Mouse (Mus musculus) heart, postnatal 4 days (tissue): ENCODE results near the gene Krtap26-1. TPM values are rescaled to one million over a fixed set of nuclear protein-coding genes. Genes with fewer than 3 reads are reported as not detected.

Experiments
- DNase-seq: peaks from one replicate; pipeline ENCODE4 v3.0.0; 2021
- total RNA-seq, 2 experiments: library from RNA; stranded (reverse); gene quantifications; 2 replicates each; pipeline ENCODE4 v1.2.3; 2021

Krtap26-1 gene
- total RNA-seq: not detected

DNA sequence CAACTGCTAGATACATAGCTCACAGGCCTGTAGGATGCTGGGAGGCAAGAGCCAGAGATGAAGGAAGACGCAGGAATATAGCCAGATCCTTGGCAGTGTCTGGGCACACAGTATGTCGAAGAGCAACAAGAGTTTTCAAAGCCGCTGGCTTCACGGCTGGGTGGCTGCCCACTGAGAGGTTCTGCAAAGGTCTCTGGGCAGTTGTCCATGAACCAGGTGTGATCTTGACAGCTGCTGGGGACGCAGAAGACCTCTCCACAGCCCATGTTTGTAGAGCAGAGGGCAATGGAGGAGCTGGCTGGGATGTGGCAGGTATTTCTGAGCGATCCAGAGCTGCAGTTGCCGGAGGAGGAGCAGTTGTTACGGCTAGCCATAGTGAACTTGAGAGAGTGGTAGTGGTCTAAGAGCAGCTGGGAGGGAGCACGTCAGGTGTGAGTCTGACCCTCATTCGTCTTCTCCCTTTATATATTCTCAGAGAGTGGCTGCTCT, at the start of gene Krtap26-1:
TSS of gene Krtap26-1 (minus strand) at position 439 of the 489 bp plus-strand sequence.
- DNase-seq: no peak

DNA sequence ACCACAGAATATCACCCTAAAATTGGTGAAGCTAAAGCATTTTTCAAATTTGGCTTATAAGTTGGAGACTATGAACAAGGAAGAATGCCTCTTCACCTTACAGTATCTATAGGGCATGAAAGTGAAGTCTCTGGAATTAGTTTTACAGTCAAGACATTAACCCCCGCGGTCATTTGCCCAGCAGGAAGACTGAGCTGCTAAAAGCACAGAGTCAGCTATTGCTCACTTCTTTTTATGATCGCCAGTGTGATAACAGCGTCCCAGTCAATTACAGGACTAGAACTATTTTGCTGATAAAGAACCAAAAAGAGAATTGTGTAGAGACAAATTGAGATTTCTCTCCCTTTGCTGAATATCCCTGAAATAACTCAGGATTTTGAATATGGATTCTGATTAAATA, 48.7 kb upstream of the Krtap26-1 start:
- DNase-seq: no peak

DNA sequence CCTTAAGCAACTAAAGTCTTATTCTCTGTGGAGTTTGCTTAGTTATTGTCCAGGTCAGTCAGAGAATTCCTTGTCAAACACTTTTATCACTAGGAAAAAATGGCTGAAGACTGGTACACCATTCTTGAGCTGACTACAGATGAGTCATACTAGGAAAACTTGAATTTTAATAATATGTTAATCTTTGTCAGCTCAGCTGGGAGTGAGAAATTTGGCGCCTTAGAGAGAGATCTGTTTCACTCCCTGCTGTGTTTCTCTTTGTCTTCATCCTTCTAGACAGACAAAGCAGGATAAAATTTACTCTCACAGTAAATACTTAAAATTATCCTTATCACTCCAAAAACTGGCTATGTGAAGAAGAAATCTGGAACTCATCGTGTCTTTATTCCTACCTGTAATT, 33.7 kb upstream of the Krtap26-1 start:
- no peak for DNase-seq

DNA sequence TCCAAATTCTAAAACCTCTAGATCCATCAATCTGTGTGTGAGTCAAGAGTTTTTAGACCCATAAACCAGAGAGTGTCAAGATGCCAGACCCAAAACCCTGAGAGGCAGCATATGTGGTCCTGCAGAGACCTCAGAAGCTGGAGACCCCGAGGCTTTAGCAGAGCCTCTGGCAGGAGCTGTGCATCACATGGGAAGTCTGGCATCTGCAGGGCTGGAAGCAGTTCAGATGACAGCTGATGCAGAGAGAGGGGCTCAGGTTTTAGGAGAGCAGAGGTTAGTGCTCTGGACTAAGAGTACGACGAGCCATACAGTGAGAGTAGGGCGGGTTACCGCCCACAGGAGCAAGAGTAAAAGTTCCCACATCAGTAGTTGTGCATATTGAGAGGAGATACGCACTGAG, 31.5 kb upstream of the Krtap26-1 start:
- DNase-seq: no peak

DNA sequence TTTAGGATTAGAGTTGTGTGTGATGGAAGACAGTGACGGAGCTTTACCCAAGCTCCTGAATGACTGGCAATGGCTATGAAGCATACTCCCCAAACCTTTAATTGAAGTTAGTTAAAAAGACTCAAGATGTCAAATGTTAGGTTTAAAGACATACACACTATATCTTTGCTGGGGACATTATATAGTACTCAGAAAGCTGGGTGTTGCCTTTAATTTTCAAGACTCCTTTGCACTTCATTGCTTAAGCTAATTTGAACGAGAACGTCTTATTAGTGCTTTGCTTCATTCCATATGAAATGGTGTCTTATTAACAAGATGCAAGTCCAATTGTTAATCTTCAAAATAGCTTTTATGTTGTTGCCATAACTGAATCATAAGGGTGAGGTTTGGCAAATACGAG, 24.0 kb upstream of the Krtap26-1 start, which contains the start of gene Krtap27-1:
TSS of gene Krtap27-1 (minus strand) at position 101 of the 400 bp plus-strand sequence.
- no peak for DNase-seq

DNA sequence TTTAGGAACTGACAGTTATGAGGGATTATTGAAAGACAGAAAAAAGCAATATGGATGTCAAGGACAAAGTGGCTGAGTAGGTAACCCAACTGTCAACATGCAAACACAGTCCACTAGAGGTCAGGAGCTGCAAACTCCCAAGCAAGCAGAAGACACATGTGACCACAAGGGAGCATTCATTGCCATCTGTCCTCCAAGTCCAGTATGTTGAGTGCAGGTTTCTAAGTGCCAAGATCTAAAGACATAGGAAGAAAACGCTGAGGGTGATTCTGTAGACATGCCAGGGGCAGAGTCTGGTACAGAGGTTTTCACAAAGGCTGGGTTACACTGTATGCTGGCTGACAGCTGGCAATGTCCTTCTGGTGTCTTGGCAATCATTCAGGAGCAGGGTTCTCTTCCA, 9.8 kb upstream of the Krtap26-1 start:
- peak; percentile 6 for DNase-seq

DNA sequence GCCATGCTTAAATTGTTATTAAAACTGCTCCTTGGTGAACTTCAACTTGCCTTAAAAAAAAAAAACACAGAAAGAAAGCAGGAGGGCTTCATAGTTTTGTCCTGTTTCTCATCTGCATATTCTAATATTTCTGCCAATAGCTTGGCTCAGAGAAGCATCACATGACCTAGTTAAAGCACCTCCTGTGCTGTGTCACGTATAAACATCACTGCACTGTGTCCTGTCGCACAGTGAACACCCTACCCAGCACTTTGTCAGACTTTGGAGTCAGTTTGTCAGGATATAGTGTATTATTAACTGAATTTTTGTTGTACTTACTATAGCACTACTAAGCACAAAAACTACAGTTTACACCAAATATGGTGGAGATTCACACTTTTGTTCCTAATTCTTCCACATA, 4.4 kb upstream of the Krtap26-1 start:
- no peak for DNase-seq

DNA sequence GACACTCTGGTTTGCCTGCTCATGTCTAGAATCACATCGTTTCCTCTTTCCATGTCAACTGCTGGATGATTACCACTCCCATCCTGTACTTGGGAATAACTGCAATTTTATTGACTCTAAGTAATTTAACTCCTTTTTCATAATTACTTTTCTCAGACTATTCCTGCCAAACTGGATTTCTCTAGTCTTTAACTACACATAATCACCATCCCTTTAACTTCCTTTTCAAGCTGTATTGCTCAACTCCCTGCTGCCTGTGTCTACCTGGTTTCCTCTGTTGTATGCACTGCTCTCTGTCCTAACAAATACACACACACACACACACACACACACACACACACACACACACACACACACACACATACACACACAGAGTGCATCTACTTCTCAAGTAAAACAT, 3.5 kb upstream of the Krtap26-1 start:
- DNase-seq: no peak

DNA sequence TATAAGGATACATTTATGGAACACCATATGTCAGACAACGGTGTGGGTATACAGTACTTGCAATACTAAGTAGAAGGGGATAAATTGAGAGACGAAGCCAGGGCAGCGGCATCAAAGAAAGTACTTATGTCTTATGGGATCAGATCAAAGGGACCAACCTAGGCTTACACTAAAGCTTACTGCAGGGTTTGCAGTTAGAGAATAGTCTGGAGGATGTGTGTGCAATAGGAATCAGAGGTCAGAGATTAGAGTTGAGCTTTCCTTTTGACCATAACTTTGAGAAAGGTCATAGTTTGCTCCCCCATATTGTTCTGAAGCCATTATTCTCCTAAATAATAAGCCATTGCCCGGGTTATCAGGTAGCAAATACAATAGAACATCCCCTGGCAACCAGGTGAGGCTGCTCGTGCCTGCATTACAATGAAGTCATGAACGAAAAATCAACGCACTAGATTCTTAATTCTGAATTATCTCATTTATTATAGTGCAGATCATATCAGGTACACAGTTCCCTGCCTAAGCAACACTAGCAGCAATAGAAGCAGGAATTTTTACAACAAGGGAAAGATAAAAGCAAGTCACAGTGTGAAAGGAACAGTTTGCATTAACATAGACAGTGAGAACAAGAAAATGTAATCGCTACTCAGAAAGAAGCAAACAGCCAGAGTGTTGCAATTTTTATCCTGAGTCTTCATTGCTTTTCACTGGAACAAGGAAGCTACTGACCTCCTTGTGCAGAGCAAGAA, 1.1 kb downstream of the Krtap26-1 start:
- DNase-seq: no peak

DNA sequence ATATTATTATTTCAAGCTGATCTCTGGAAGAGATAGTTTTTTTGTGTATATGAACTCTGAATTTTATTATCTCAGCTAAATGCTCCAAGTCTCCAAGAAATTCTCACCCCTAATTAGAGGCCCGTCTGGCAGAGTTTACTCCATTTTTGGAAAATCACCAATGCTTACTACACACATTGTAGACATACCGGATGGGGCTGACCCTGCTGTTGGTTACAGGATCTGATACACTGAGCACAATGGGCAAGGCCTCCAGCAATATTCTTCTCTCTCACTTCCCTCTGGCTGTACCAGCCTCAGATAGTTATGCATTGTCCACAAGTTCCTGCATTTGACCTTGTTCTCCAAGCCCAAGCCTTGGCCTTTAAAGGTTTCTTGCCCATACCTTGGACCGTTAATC, 7.5 kb downstream of the Krtap26-1 start:
- no peak for DNase-seq

DNA sequence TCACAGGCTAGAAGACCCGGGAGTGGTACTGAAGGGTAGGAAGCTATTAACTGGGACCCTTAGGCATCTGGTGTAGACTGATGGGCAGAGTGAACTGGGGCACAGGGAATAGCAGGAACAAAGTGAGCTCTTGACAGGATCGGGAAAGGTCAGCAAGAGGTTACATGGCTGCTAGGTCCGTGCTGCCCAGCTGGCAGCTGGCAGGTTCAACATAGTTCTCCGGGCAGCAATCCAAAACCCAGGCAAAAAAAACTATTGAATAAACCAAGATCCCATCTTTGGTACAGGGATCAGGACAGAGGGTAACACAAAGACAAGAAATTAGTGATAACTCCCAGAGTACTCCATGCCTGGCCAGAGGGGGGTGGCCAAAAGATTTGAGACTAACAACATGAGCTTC, 12.5 kb downstream of the Krtap26-1 start:
- DNase-seq: peak; percentile 30

DNA sequence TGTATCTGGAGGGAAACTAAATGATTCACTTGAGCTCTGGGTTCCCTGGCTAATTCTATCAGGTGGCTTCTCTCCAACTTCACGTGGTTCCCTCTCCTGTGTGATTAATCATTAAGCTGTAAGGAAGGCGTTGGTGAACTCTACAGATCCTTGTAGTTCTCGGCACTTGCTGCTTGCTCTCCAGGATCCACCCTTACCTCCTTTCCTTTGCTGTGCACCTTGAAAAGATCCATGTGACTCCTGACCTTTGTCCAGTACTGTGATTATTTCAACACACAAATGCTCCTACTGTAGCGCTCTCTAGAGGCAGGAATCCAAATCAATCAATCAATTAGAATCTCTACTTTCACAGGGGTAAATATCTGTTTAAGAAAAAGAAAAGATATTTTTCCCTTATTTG, 16.1 kb downstream of the Krtap26-1 start:
- no peak for DNase-seq

DNA sequence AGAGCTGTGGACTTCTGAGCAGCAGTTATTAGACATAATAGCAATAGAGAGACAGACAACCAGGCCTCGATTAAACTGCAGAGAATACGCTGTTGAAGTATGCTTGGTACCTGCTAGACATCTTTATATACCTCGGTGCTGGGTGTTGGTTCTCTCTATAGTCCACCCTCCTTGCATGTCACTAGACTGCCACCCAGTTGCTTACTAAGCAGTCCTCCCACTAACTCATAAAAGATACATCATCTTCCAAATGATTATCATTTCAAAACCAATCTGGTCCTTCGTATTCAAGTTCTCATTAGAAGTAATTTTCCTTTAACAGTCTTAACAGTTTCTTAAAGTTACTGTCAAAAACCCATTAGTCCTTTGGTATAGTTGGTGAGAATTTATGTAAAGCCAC, 20.0 kb downstream of the Krtap26-1 start, which contains the start of gene 2310079G19Rik:
TSS of gene 2310079G19Rik (minus strand) at position 101 of the 400 bp plus-strand sequence.
- DNase-seq: no peak

DNA sequence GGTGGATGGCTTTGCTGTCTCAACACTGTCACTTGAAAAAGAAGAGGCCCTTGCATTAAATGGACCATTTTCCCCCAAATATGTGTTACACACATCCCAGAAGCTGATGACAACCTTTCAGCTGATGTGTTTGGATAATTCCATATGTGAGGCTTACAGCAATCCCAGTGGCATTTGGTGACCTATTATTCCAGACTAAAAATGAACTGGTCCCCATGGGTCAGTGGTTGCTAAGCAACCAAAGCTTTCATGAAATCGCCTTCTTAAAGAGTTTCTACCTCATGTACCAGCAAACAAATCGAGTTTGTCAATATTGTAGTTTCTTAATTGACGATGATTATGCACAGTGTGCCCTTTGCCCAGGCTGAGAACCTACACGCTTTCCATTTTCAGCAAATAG, 34.9 kb downstream of the Krtap26-1 start:
- no peak for DNase-seq

DNA sequence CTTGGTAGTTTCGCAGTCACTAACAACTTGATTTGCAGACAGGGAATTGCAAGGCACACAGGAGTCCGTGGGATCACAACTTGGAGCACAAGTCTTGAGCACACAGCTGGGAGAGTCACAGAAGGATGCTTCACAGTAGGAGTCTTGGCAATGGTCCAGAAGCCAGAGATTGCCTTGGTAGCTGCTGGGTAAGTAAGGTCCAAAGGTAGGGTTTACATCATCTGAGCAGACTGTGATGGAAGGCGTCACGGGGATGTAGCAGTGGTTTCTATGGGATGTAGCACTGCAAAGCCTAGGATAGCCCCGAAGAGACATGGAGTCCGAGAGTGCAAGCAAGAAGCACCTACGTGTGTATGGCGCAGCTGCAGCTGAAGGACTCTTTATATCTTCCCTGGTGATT, 35.7 kb downstream of the Krtap26-1 start, which contains the start of gene Krtap24-1:
TSS of gene Krtap24-1 (minus strand) at position 358 of the 400 bp plus-strand sequence.
- DNase-seq: no peak

DNA sequence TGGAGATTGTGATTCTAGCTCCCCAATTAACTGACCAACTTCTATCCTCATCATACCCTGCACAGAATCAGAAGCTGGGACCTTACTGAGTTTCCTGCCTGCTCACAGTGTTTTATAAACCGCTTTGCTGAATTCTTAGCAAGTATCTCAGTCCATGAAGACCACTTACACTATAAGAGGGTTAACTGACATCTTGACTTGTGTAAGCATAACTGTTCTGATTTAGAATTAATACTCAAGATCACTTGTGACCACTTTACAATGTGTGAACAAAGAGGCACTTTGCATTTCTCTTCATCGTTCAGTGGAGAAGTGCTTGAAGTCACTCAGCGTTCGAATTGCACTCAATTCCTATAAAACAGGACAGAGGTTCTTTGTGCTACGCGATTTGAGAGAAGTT, 43.0 kb downstream of the Krtap26-1 start:
- no peak for DNase-seq

DNA sequence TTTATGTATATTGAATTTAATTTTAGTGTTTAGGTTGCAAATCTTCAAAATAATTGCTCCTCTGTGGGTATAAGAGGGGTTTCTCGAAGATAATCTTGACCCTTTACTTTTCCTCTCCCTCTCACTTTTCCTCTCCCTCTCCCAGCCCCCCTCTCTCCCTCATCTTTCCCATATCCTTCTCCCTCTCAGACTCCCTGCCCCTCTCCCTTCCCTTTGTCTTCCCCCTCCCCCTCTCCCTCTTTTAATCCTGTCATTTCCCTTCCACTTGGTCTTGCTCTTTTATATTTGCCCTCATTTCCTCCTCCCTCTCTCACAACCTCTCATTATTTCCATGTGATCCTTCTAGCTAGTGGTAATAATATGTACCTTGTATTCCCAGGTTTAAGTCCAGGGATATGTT, 45.1 kb downstream of the Krtap26-1 start:
- no peak for DNase-seq

DNA sequence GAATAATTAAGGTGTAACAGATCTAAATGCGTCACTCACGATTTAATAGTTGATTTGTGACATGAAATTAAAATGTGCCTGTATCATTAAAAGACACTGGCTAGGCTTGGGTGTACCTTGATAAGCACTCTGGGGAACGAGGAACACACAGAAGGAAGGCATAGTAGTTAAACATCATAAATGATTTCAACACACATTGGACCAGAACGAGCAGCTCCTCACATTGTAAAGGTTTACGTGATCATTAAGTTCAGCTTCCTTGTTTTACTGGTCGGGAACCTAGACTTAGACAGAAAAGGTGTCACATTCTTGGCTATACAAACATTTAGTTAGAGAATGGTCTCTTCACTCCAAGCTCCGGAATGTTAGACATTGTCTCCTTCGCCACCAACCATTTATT, 47.3 kb downstream of the Krtap26-1 start:
- no peak for DNase-seq

DNA sequence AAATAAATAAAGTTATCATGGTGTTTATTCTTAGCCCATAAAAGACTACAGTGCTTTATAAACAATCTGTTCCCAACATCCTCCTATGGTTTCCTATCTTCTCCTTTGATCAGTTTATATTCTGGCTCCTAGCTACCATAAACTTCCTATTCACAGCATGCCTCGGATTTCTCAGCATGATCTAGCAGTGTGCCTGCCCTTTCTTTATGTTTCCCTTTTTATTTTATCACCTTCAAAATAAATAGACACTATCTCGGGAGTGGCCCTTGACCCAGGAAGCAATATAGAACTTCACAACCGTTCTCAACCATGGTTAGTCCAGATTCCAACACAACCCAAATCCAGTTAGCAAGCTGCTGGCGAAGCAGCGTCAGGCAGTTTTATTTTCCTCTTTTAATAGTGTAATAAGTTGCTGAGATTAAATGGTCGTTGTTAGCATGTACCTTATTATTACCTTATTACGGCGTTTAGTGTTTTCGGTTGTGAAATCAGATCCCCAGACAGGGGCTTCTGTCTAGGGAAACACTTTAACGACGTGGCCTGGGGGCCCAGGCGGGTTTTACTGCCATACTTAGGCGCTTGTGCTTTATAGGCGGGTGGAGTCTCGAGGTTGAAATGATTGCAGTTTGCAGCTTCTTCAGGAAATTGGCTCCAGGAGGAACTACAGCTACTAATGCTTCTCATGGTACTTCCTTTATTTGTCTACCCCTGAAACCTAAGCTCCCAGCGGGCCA, 47.9 kb downstream of the Krtap26-1 start:
- DNase-seq: no peak
